Mouse (Mus musculus) skeletal muscle tissue, adult 2 months (tissue): Measurements from ENCODE around the gene Ipo9.
"Not testable (repeated sequence)": the region's sequence is repeated elsewhere in the genome, so short reads cannot be mapped to it uniquely, and the experiment has no call there.

ENCODE experiments used
- DNase-seq: peaks from one replicate; pipeline ENCODE4 v3.0.0-alpha.2; 2012; ENCODE audit warnings: low read depth, low spot score

Ipo9 gene

GRCm38 (mm10) chr1:135430669-135431017, 344 bp upstream of the Ipo9 start:
- DNase-seq, result no peak

DNA sequence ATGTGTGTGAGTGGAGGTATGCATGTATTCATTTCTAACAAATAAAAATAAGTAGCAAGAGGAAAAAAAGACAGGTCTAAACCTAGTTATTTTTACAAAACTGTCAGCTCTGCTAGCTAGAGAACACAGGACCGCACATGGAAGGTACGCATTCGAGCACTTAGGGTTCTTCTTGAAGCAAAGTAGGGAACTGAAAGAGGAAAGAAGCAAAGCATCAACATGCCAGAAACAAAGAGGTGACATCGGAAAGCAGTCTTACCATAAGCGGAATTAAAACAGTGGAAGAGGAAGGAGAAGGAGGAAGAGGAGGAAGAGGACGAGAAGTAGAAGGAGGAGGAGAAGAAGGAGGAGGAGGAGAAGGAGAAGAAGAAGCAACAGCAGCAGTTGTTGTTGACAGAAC, 2.9 kb downstream of the Ipo9 start:
- DNase-seq, result no peak

- no peak for DNase-seq
Measured at GRCm38 (mm10) chr1:135426645-135427044, 3.7 kb downstream of the Ipo9 start.

DNA sequence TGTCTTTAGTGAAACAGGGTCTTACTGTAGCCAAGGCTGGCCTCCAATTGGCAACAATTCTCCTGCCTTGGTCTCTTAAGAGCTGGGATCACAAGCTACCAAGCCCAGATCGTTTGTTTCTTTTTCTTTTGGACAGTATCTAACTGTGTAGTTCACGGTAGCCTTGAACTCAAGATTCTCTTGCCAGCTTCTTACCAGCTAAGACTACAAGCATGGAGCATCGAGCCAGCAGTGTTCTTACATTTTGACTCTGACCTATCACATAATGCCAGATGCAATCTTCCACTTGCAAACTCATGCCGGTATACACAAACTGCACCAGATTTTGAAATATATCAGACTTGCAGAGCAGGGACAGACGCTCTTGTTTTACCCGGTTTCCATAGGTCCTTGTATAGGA, 7.5 kb downstream of the Ipo9 start:
- DNase-seq, result no peak

GRCm38 (mm10) chr1:135413996-135414395, 16.3 kb downstream of the Ipo9 start:
- peak; percentile 27 for DNase-seq

DNA sequence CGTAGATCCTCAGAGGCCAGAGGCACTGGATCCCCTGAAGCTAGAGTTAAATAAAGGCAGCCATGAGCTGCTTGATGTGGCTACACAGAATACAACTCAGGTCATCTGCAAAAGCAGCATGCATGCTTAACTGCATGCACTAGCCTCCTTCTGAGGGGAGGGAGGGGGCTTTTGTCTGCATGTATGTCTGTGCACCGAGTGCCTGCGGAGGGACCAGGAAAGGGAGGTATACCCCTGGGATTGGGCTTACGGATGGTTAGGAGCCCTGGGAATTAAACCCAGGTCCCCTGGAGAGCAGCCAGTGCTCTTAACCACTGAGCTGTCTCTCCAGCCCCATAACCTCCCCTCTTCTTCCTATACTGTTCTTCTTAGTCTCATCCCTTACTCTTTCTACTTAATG, 18.2 kb downstream of the Ipo9 start:
- DNase-seq, result no peak

GRCm38 (mm10) chr1:135410967-135411366, 19.3 kb downstream of the Ipo9 start:
- peak; percentile 74 for DNase-seq

DNA sequence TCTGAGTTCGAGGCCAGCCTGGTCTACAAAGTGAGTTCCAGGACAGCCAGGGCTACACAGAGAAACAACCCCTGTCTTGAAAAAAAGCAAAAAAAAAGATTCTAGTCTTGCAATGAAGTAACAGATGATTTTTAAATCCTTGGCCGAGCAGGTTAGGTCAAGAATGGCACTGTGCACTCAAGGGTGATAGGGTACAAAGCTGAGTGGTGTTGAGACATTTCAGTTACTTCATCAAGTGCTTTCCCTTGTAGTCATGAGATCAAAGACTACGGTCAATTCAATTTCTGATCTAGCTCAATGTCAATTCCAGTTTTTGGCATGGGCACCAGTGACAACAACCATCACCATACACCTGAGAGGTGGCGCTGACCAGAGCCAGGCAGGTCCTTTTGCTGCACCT, 21.3 kb downstream of the Ipo9 start:
- no peak for DNase-seq

- no peak for DNase-seq
Measured at GRCm38 (mm10) chr1:135405356-135405755, 24.9 kb downstream of the Ipo9 start.

DNA sequence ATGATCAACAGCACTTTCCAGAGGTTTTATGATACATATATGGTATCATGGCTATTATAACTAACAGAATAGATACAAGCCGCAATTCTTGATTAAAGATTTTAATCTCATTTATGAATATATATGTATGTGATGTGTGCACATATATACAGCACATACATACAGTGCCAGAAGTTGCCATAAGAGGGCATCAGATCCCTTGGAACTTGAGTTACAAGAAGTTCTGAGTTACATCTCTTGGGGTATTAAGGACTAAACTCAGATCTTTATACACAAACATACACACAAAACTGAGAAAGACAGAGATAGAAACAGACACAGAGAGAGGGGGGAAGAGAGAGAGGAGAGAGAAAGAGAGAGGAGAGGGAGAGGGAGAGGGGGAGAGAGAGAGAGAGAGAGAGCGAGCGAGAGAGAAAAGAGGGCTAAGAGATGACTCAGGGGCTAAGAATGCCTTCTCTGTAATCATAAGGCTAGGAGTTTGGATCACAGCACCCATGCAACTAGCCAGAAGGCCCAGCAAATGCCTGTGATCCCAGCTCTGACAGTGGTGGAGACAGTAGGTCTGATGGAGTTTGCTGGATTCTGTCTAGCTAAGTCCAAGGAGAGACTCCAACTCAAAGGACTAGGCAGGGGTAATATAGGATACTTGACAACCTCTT, 28.7 kb downstream of the Ipo9 start:
- DNase-seq, result no peak

DNA sequence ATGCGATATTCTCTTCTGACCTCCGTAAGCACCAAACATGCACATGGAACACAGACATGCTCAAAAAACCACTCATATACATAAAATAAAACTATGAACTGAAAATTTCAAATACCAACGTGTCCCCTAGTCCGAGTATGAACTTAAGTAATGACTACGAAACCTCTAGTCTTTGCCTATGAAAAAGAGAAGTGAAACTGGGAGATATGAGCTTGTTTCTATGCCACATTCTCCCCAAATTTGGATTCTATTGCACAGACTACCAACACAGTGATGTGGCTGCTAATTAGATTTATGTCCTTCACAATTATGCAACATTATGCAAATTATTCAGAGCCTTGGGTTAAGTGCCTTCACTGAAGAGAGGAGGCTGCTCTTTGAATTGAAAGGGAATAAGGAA, 30.8 kb downstream of the Ipo9 start:
- no peak for DNase-seq

DNA sequence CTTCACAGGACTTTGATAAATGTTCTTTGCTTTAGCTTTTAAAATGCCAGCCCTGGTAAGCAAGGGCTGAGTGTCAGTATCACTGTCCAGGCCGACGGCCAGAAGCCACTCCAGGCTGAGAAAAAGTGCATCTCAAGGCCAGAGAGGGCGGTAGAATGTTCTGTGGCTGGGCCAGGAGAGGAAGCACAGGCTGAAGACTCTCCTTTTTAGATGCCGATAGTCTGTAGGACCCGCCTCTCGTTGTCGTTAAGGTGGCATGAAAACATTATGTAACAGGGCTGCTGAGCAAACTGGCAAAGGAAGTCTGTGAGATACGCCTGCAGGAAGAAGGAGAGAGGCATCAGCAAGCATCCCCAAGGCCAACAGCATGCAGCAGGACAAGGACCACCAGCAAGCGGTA, 45.1 kb downstream of the Ipo9 start:
- no peak for DNase-seq

GRCm38 (mm10) chr1:135384171-135384570, 46.1 kb downstream of the Ipo9 start:
- DNase-seq, result no peak

GRCm38 (mm10) chr1:135381560-135381959, 48.7 kb downstream of the Ipo9 start:
- DNase-seq, result not testable (repeated sequence)

DNA sequence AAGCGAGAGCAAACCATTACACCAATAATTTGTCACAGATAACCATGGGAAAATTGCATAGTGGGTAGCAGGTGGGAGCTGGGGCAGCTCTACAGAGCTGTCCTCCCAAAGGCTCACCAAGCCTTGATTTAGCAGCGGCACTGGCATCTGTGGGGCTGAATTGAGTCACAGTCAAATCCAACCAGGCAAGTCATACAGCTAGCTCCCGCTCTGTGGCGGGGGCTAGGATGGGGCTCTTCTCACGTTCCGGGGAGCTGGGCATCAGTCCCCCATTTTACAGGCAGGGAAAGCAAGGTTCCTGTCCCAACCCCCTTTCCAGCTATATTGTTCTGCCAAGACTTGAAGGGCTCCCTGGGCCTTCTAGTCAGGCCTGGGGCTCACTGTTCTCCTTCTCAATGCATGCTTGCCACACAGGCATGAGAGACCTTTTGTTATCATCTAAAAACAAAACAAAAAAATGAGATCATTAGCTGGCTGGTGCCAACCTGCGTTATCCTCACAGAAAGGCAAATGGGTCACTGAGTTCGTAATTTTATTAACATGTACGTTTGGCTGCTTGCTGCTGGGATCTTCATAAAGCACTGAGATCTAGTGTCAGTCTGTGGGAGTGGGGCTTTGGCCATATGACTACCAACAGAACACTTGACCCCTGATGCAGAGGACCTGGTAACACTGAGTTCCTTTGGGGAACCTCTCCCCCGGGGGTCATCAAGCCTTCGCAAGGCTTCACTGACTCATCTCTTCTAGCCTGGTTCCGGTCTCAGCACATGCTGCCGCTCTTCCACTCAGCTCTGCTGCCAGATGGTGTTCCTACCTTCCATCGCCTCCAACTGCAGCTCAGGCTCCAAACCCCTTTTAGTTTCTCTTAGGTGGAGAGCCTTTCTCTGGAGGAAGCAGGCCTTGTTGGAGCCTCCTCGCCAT, 50.0 kb downstream of the Ipo9 start:
- no peak for DNase-seq

- no peak for DNase-seq
Measured at GRCm38 (mm10) chr1:135379048-135379447, 51.3 kb downstream of the Ipo9 start.

DNA sequence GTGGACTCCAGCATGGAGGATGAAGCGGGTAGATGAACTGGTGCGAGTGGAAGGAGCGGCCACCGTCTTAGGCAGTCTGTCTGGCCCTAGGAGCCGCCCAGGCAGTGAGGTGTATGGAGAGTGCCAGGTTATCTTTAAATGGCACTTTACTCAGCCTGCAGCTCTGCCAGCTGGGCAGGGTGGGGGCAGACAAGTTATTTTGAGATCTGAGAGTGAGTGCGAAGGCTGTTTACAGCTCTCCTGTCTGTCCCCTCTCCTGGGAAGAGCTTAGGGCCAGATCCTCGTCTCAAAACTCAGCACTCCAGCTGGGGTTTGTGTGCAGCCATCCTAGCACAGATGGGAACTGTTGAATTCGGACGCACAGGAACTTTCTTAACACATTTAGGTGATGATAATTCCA, 51.7 kb downstream of the Ipo9 start:
- DNase-seq, result peak; percentile 88

GRCm38 (mm10) chr1:135374868-135375581, 55.3 kb downstream of the Ipo9 start, which contains the start of gene Shisa4:
Shisa4 (minus strand) TSS chr1:135375237.
- DNase-seq, result peak; percentile 77

- peak; percentile 64 for DNase-seq
Measured at GRCm38 (mm10) chr1:135374175-135374867, 56.0 kb downstream of the Ipo9 start.

DNA sequence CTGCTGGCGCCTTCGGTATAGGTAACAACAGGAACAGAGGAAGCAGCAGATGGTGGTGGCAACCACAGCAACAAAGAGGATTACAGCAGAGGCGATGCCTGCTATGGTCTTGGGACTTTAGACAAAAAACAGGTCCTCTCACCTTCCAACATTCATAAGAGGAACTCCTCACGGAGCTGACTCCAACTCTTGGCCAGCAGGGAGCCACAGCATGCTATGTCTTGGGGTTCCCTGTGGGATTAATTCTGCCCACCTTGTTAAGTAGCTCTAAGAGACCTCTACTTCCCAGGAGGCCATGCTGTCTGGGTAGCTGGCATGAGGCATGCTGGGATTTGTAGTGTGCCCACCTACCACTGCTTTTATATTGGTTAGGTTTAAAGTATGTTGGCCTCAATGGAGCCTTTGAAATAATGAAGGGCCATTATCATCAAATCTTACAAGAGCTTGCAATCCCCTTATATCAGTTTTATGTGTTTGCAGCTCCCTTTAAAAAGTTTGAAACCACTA, 57.1 kb downstream of the Ipo9 start:
- no peak for DNase-seq

DNA sequence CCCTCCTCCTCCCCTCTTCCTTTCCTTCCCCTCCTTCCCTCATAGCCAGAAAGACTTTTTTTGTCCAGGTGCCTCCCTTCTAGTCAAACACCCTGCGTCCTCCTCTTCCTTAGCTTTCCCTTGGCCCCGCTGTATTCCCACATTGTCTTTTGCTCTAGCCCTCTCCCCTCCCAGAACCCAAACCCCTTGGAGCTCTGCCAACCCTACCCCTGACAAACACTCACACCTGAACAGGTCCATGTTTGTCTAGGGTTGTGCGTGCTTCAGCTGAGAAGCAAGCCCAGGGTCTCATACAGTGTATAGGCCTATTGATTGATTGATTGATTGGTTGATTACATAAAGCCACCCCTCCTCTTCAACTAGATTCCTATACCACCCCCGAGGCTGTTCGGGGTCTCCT, 60.9 kb downstream of the Ipo9 start:
- no peak for DNase-seq

- no peak for DNase-seq
Measured at GRCm38 (mm10) chr1:135368982-135369381, 61.3 kb downstream of the Ipo9 start.
